Mouse (Mus musculus) C2C12 (cell line): ENCODE results near the gene Trp53i11. TPM values are rescaled to one million over a fixed set of nuclear protein-coding genes. Genes with fewer than 3 reads are reported as not detected.

Experiments used
- H3K27me3 ChIP-seq: one replicate; pipeline ENCODE4 v1.6.1; 2011; ENCODE audit not compliant: control insufficient read depth, insufficient read depth, insufficient read length
- H3K36me3 ChIP-seq: one replicate; pipeline ENCODE4 v1.6.1; 2011; ENCODE audit not compliant: control insufficient read depth, insufficient read depth
- H3K4me3 ChIP-seq: one replicate; pipeline ENCODE4 v1.5.1; 2011; ENCODE audit warnings: mild to moderate bottlenecking, control low read depth; ENCODE audit not compliant: poor library complexity, insufficient read depth, severe bottlenecking
- H3K79me2 ChIP-seq: one replicate; pipeline ENCODE4 v1.6.1; 2011; ENCODE audit not compliant: control insufficient read depth, insufficient read depth
- H3K79me3 ChIP-seq: one replicate; pipeline ENCODE4 v1.6.1; 2011; ENCODE audit warnings: low read depth, control low read depth
- H3ac ChIP-seq: one replicate; pipeline ENCODE3; 2011; ENCODE audit warnings: low read depth; ENCODE audit not compliant: control insufficient read depth, insufficient read length
- CEBPB ChIP-seq: IDR thresholded peaks from one replicate; pipeline ENCODE4 v1.6.1; 2011; ENCODE audit warnings: low read depth, mild to moderate bottlenecking, control low read depth, moderate library complexity
- CTCF ChIP-seq: IDR thresholded peaks from one replicate; pipeline ENCODE4 v1.5.1; 2011; ENCODE audit not compliant: control insufficient read depth, insufficient read depth, insufficient read length
- FOSL1 ChIP-seq: IDR thresholded peaks from one replicate; pipeline ENCODE4 v1.8.0; 2011; ENCODE audit warnings: mild to moderate bottlenecking, low read length; ENCODE audit not compliant: poor library complexity, insufficient read depth, severe bottlenecking
- MAX ChIP-seq: IDR thresholded peaks from one replicate; pipeline ENCODE4 v1.6.1; 2011; ENCODE audit warnings: mild to moderate bottlenecking, control low read depth
- MYOD1 ChIP-seq: IDR thresholded peaks from one replicate; pipeline ENCODE4 v1.6.1; 2011; ENCODE audit warnings: low read depth; ENCODE audit not compliant: control insufficient read depth, insufficient read length
- MYOG ChIP-seq: IDR thresholded peaks from one replicate; pipeline ENCODE4 v1.6.1; 2011; ENCODE audit not compliant: control insufficient read depth, insufficient read length; ENCODE audit errors: extremely low read depth
- USF1 ChIP-seq: IDR thresholded peaks from one replicate; pipeline ENCODE4 v1.6.1; 2011; ENCODE audit warnings: low read depth, mild to moderate bottlenecking, control low read depth, moderate library complexity
- polyA plus RNA-seq: library from polyadenylated mRNA; unstranded; fragments of >200 nt; fragmentation: generic; extraction: Trizol; gene quantifications from one replicate; pipeline ENCODE4 v1.2.1, GENCODE M21; 2012; ENCODE audit warnings: missing spikeins

Trp53i11 gene
- polyA plus RNA-seq, 1 experiment: 3.3 TPM

GRCm38 (mm10) chr2:93160467-93161035 is 26.8 kb upstream of the Trp53i11 start:
- Histone ChIP-seq H3ac (no peak overlapping the region), H3K4me3 (no peak overlapping the region), H3K79me2 (no peaks in the 10 kb centered on the region), H3K79me3 (no peaks in the 10 kb centered on the region), H3K36me3 (no peaks in the 10 kb centered on the region), H3K27me3 (peaks cover 64% of the 10 kb centered on the region)
- TF ChIP-seq FOSL1: no peak
- no peak for TF ChIP-seq MYOD1
- TF ChIP-seq CEBPB: no peak
- no peak for TF ChIP-seq MYOG
- TF ChIP-seq CTCF: no peak
- no peak for TF ChIP-seq MAX
- no peak for TF ChIP-seq USF1

- no peak for TF ChIP-seq CTCF
- TF ChIP-seq MYOG: no peak
- Histone ChIP-seq H3K4me3 (no peak overlapping the region), H3ac (no peak overlapping the region), H3K79me3 (no peaks in the 10 kb centered on the region), H3K27me3 (peaks cover 64% of the 10 kb centered on the region), H3K36me3 (no peaks in the 10 kb centered on the region), H3K79me2 (no peaks in the 10 kb centered on the region)
Measured at GRCm38 (mm10) chr2:93161914-93162664, 25.3 kb upstream of the Trp53i11 start.

GRCm38 (mm10) chr2:93162791-93163190 is 24.6 kb upstream of the Trp53i11 start:
- H3K27me3 ChIP-seq: peaks cover 64% of the 10 kb centered on the region
- no peak overlapping the region for H3ac ChIP-seq
- H3K79me3 ChIP-seq: no peaks in the 10 kb centered on the region
- no peak overlapping the region for H3K4me3 ChIP-seq
- H3K36me3 ChIP-seq: no peaks in the 10 kb centered on the region
- no peak for TF ChIP-seq MYOG
- no peak for TF ChIP-seq USF1
- TF ChIP-seq MAX: no peak
- no peak for TF ChIP-seq CTCF
- TF ChIP-seq CEBPB: no peak
- TF ChIP-seq MYOD1: no peak
- TF ChIP-seq FOSL1: no peak
- no peaks in the 10 kb centered on the region for H3K79me2 ChIP-seq

- Histone ChIP-seq H3K4me3 (no peak overlapping the region), H3K79me2 (no peaks in the 10 kb centered on the region), H3K27me3 (peaks cover 59% of the 10 kb centered on the region), H3K36me3 (no peaks in the 10 kb centered on the region), H3ac (no peak overlapping the region), H3K79me3 (no peaks in the 10 kb centered on the region)
- no peak for TF ChIP-seq MYOG
- TF ChIP-seq CTCF: no peak
- TF ChIP-seq USF1: no peak
- no peak for TF ChIP-seq FOSL1
- no peak for TF ChIP-seq MAX
- TF ChIP-seq MYOD1: no peak
- TF ChIP-seq CEBPB: no peak
Measured at GRCm38 (mm10) chr2:93163317-93163716, 24.0 kb upstream of the Trp53i11 start.

- H3K36me3 ChIP-seq: no peaks in the 10 kb centered on the region
- peaks cover 54% of the 10 kb centered on the region for H3K27me3 ChIP-seq
- no peaks in the 10 kb centered on the region for H3K79me2 ChIP-seq
- no peak overlapping the region for H3K4me3 ChIP-seq
- no peaks in the 10 kb centered on the region for H3K79me3 ChIP-seq
- H3ac ChIP-seq: no peak overlapping the region
- TF ChIP-seq CTCF (no peak), MYOD1 (no peak), MYOG (no peak), FOSL1 (no peak), USF1 (no peak), CEBPB (no peak), MAX (no peak)
Measured at GRCm38 (mm10) chr2:93163750-93164335, 23.5 kb upstream of the Trp53i11 start.

- no peak overlapping the region for H3ac ChIP-seq
- H3K79me2 ChIP-seq: no peaks in the 10 kb centered on the region
- TF ChIP-seq MAX: no peak
- no peak for TF ChIP-seq MYOG
- no peak for TF ChIP-seq CTCF
- TF ChIP-seq MYOD1: no peak
- no peak for TF ChIP-seq CEBPB
- no peak for TF ChIP-seq USF1
- TF ChIP-seq FOSL1: no peak
- peaks cover 47% of the 10 kb centered on the region for H3K27me3 ChIP-seq
- H3K4me3 ChIP-seq: no peak overlapping the region
- no peaks in the 10 kb centered on the region for H3K79me3 ChIP-seq
- no peaks in the 10 kb centered on the region for H3K36me3 ChIP-seq
Measured at GRCm38 (mm10) chr2:93166295-93166694, 21.1 kb upstream of the Trp53i11 start.
